Mouse (Mus musculus): Measurements from ENCODE around the gene Itpkb.

Itpkb gene

DNA sequence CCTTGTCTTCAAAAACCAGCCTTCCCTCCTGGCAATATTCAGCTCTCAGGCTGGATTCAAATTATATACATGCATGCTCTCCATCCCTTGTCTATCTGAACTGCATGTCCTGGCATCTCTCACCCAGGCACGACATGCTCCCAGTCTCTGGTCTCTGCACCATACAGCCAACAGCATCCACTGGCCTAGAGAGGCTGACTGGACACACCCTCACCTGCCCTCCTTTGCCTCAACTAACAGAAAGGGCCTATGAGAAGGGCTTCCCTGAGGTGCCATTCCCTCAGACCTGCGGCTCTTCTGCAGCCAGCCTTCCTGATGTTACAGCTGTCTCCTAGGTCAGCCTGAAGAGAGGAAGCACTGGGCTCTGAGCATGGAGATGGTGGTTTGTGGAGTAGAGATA lies 88.8 kb downstream of the Itpkb start:
- no peak for DNase-seq (ENCODE audit: low spot score in 2 of 2)

GRCm38 (mm10) chr1:180420496-180421164 lies 90.3 kb downstream of the Itpkb start:
- no peak for DNase-seq (ENCODE audit: low spot score in 2 of 2)

DNA sequence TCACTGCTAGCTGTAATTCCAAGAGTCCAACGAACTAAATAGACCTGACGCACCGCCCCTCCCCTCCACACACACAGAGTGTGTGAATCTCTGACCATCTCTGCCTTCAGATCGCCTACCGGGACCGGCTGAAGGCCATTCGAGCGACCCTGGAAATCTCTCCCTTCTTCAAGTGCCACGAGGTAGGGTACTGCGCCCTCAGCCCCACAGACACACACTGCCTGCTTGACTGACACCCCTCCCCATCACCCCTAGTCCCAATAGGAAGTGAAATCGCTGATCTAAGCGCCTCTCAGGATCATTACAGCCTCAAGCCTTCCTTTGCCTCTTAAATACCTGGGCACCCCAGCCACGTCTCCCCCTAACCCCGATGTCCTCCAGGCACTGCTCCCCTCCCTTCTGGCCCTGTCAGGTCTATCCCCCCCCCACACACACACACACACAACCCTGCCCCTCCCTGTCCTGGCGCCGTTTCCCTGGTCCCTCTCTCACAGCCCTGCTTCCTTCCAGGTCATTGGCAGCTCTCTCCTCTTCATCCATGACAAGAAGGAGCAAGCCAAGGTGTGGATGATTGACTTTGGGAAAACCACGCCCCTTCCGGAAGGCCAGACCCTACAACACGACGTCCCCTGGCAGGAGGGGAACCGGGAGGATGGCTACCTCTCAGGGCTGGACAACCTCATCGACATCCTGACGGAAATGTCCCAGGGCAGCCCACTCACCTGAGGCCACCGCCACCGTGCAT lies 91.1 kb downstream of the Itpkb start:
- DNase-seq (ENCODE audit: low spot score in 2 of 2) = no peak

GRCm38 (mm10) chr1:180422076-180422828 lies 92.0 kb downstream of the Itpkb start:
- peak; percentile 42 to 79 for DNase-seq (ENCODE audit: low spot score in 2 of 2)

DNA sequence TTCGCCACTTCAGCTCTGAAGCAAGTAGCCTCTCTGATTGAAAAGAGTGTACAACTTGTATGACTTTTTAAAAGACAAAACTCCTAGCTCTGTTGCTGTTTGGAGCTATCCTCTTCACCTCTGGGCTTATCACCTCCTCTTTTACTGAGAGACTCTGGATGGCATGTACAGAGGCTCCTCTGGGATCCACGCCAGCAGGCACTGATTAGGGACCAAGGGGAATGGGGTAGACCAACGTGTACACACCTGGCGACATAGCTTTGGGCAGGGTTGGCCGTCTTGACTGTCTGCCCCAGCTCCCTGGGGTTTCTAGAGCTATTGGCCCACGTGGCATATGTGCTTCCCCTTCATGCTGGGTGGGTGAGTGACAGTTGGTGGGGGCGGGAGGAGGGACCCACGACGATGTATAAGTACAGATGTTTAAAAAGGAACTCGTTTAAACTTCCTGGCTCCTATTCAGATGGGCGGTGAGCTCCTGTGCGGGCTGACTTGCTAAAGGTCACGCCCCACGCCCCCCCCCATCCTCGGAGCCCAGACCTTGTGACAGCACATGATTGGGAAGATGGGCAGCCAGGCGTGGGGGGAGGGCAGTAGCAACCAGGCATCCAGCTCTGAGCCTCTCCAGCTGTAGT lies 92.8 kb downstream of the Itpkb start:
- peak in 1 of 2 experiments; percentile 55 for DNase-seq (ENCODE audit: low spot score in 2 of 2)

DNA sequence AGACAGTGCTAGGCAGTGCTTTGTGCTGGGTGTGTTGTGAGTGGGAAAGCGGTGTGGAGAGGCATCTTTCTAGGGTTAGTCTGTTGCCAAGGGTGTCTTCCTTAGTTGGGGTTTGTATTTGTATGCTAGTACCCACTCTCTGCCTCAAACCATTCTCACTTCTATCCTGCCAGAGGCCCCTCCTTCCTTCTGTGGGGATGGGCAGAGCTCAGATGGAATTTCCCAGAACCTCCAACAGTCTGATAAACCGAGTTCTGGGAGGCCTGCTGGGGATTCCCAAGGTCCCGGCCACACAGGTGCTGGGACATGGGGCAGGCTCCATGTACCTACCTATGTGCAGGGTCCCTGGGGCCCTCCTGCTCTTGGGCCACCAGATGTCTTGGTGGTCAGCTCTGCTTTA lies 93.6 kb downstream of the Itpkb start:
- no peak for DNase-seq (ENCODE audit: low spot score in 2 of 2)

DNA sequence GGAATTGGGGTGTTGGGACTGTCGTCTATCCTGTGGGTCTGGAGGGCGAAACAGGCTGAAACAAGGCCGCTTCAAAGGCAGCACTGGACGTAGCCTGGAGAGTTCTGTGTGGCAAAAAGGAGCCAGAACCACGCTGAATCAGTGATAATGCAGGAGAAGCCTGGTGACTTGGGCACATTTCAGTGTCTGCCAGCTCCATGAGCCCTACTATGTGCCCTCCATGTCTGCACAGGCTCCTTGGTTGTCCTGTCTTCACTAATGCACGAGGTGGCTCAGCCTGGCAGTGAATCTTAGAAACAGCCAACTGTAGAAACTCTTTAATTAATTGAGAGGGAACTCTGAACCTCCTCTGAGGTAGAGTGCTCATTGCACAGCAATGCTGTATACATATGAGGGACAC lies 96.1 kb downstream of the Itpkb start:
- DNase-seq (ENCODE audit: low spot score in 2 of 2) = no peak

- DNase-seq (ENCODE audit: low spot score in 2 of 2) = no peak
These were observed 97.4 kb downstream of the Itpkb start for GRCm38 (mm10) chr1:180427685-180428084.

DNA sequence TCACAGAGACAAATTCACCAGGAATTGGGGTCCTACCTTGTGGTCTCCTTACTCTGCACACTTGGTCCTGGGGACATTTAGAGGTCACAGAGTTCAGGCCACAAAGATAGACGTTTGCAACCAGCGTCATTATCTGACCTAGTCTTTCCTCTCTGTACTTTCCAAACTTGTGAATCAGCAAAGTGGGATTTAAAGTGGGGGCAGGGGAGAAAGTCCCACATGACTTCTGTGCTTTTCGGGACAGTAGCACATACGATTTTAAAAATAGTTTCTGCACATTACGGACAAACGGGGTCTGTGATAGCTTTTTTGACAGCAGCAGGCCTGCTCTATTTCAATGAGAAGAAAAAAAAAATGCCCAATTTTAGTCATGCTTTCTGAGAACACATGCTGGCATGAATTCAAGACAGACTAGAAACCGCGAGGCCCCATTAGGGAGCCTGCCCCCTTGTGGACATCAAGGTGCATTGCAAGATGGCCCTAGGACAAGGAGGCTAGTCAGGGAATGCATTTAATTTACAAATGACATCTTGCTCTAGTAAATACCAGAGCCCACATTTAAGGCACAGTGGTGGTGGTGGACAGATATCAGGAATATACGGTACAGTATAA lies 97.9 kb downstream of the Itpkb start:
- peak; percentile 43 to 74 for DNase-seq (ENCODE audit: low spot score in 2 of 2)

GRCm38 (mm10) chr1:180428871-180429270 lies 98.6 kb downstream of the Itpkb start:
- no peak for DNase-seq (ENCODE audit: low spot score in 2 of 2)

DNA sequence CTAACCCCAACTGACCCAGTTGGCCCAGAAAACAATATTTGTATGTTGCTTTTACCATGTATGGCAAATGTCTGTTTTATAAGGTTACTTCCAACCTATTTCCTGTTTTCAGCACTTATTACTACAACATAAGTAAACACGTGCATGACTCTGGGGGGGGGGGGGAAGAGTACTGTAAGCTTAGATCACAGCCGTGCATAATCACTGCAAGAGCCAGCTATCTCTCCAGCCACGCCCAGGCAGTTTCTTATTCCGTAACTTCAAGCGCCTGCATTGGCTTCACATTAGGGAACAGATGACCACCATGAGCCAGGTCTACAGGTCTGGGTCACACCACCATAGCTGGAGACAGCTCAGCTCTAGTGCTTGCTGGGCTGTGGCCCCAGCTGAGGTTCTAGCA lies 99.5 kb downstream of the Itpkb start:
- DNase-seq (ENCODE audit: low spot score in 2 of 2) = no peak

- DNase-seq (ENCODE audit: low spot score in 2 of 2) = peak in 1 of 2 experiments; percentile 74
These were observed 101.5 kb downstream of the Itpkb start for GRCm38 (mm10) chr1:180431833-180432232.

- no peak for DNase-seq (ENCODE audit: low spot score in 2 of 2)
These were observed 102.8 kb downstream of the Itpkb start for GRCm38 (mm10) chr1:180433098-180433538.

- DNase-seq (ENCODE audit: low spot score in 2 of 2) = peak in 1 of 2 experiments; percentile 44
These were observed 103.7 kb downstream of the Itpkb start for GRCm38 (mm10) chr1:180433796-180434566.

GRCm38 (mm10) chr1:180434925-180435324 lies 104.6 kb downstream of the Itpkb start:
- DNase-seq (ENCODE audit: low spot score in 2 of 2) = peak in 1 of 2 experiments; percentile 33

DNA sequence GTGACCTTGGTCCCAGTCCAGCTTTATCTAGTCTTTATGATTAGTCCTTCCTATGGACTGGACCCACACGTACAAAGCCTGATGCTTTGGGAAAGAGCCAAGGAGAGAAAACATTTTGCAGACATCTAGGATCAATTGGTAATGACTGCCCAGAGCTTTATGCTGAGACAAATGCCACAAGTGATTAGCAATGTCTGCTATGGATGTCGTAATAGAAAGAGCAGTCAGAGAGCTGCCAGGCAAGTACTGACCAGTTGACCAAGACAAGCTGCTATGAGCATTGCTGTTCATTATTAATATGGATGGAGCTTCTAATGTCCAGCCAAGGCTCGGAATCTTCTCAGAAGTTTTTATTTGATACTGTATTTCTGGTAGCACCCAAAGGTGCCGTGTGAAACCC lies 109.2 kb downstream of the Itpkb start:
- DNase-seq (ENCODE audit: low spot score in 2 of 2) = no peak

GRCm38 (mm10) chr1:180444411-180444810 lies 114.1 kb downstream of the Itpkb start:
- DNase-seq (ENCODE audit: low spot score in 2 of 2) = no peak

- no peak for DNase-seq (ENCODE audit: low spot score in 2 of 2)
These were observed 119.4 kb downstream of the Itpkb start for GRCm38 (mm10) chr1:180449641-180450040.

GRCm38 (mm10) chr1:180458274-180458673 lies 128.0 kb downstream of the Itpkb start:
- DNase-seq (ENCODE audit: low spot score in 2 of 2) = no peak

DNA sequence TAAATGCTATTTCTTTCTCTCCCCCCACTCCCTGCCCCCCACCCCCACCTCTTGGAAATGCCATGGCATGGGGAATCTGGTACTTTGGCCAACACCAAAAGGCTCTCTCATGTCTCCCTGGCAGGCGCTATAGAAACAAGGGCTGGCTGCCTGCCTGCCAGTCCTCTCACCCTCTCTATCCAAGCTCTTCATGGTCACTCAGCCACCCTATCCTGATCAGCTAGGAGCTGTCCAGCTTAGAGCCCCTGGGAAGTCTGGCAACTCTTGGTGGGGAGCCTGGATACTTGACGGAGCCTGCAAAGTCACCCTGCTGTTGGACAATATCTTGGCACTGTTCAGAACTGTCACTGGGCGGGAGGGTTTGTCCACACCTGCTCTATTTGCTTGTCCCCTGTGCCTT lies 128.4 kb downstream of the Itpkb start:
- DNase-seq (ENCODE audit: low spot score in 2 of 2) = no peak

GRCm38 (mm10) chr1:180460721-180461120 lies 130.4 kb downstream of the Itpkb start:
- no peak for DNase-seq (ENCODE audit: low spot score in 2 of 2)
